Mouse (Mus musculus) embryonic facial prominence, embryonic 12.5 days (tissue): ENCODE data around the gene Rgs16. TPM values are rescaled to one million over a fixed set of nuclear protein-coding genes. Genes with fewer than 3 reads are reported as not detected.
A peak's percentile ranks its signal among the peaks of the same experiment; 100 is the strongest.

ENCODE experiments used
- ATAC-seq: fragments of 200-750 bp; cut with Nextera tagmentation; 2 replicates; pipeline ENCODE4 v1.8.0; 2017; ENCODE audit not compliant: insufficient number of reproducible peaks, insufficient read depth, low FRiP score, low TSS enrichment
- H3K27ac ChIP-seq: fragments of 300-500 bp; sonication (generic); 2 replicates; pipeline ENCODE4 v1.5.1; 2016; ENCODE audit warnings: mild to moderate bottlenecking
- H3K27me3 ChIP-seq: fragments of 300-500 bp; sonication (generic); 2 replicates; pipeline ENCODE4 v1.6.1; 2016; ENCODE audit warnings: mild to moderate bottlenecking, moderate library complexity
- H3K36me3 ChIP-seq: fragments of 300-500 bp; sonication (generic); 2 replicates; pipeline ENCODE4 v1.6.1; 2016; ENCODE audit warnings: mild to moderate bottlenecking
- H3K4me1 ChIP-seq: fragments of 300-500 bp; sonication (generic); 2 replicates; pipeline ENCODE4 v1.6.1; 2016
- H3K4me2 ChIP-seq: fragments of 300-500 bp; sonication (generic); replicated peaks from 2 replicates; pipeline ENCODE4 v1.6.1; 2016; ENCODE audit warnings: mild to moderate bottlenecking, moderate library complexity
- H3K4me3 ChIP-seq: fragments of 300-500 bp; sonication (generic); 2 replicates; pipeline ENCODE4 v1.5.1; 2016; ENCODE audit warnings: mild to moderate bottlenecking
- H3K9ac ChIP-seq: fragments of 300-500 bp; sonication (generic); 2 replicates; pipeline ENCODE4 v1.6.1; 2016; ENCODE audit warnings: mild to moderate bottlenecking, moderate library complexity
- H3K9me3 ChIP-seq: fragments of 300-500 bp; sonication (generic); 2 replicates; pipeline ENCODE4 v1.6.1; 2016; ENCODE audit warnings: mild to moderate bottlenecking, moderate library complexity
- WGBS: fragments of 180-500 bp; shearing (Covaris S2); methylation state at CpG from one replicate; pipeline ENCODE4 v1.1.7; 2016; 5-methylcytosine and 5-hydroxymethylcytosine counted together
- polyA plus RNA-seq: library from polyadenylated mRNA; unstranded; fragments of >200 nt; fragmentation: Nextera tagmentation; extraction: Ambion mirVana; gene quantifications from 2 replicates; pipeline ENCODE4 v1.2.1, GENCODE M21; 2016

Gene Rgs16
- polyA plus RNA-seq, 1 experiment from 2014 or later: 18.2 TPM

DNA sequence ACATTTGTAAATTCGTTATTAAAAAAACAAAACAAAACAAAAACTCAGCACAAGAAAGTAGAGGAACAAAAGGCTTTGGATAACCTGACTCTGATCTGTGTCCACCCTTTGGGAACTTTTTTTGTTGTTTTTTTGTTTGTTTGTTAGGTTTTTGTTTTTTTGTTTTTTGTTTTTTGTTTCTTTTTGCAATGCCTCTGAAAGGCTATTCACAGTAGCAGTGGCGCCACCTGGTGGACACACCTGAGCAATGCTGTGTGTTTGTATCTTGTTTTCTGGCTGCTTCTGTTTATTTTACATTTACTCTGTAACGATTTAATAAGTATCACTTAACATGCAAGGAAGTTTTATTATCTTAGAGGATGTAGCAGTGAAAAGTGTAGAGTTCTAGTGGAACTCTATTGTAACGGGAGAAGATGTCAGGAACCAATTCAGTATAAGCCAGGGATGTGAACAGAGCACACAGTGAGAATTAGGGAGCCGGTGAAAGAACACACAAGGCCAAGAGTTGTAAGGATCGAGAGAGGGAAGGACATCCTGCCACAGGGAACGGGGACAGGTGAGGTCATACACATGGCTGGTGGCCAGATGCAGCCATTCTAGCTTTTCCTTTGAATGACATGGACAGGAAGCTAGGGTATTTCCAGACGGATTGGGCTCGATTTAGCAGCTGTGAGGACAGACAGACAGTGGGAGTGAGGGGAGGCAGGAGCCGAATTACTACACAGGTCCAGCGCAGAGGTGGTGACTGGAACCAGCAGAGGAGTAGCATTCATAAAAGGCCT, 2.4 kb downstream of the Rgs16 start:
- Histone ChIP-seq H3K36me3 (no peaks in the 10 kb centered on the region), H3K4me1 (peaks cover 9% of the 10 kb centered on the region), H3K4me3 (no peak overlapping the region), H3K27me3 (peaks cover 31% of the 10 kb centered on the region), H3K4me2 (peak overlapping the region; percentile 76; the same call in 1 of the 2 replicates), H3K9ac (no peak overlapping the region), H3K9me3 (no peaks in the 10 kb centered on the region), H3K27ac (no peak overlapping the region)
- no peak for ATAC-seq
- WGBS: 54% methylated on average over 11 of the region's 11 CpGs

DNA sequence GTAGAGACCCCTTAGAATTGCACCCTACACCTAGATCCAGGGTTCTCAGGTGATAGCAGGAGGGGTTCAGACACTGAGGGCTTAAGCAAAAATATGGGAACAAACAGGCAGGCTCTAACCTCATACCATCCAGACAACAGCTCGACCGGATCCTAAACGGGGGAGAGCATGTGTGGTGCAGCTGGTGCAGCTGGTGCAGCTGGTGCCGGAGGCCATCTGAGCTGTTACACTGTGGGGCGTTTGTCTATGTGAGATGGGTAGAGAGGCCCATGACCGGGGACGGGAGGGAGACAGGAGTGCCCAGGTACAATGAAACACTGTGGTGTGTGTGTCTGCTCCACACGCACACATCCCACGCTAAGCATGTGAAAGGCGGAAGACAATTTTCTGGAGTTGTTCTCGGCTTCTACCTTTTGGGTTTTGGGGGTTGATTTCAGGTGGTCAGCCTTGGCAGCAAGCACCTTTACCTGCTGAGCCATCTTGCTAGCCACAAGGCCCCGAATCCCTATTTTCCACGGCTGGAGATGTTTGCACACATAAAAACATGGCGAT, 6.0 kb downstream of the Rgs16 start:
- peaks cover 4% of the 10 kb centered on the region; the same call in 1 of the 2 replicates for H3K4me1 ChIP-seq
- H3K27me3 ChIP-seq: peaks cover 8% of the 10 kb centered on the region
- WGBS: 72% methylated on average over 14 of the region's 14 CpGs
- H3K36me3 ChIP-seq: no peaks in the 10 kb centered on the region
- H3K9me3 ChIP-seq: no peaks in the 10 kb centered on the region
- no peak overlapping the region for H3K9ac ChIP-seq
- no peak; the same call in 1 of the 2 replicates for ATAC-seq
- H3K4me2 ChIP-seq: no peak overlapping the region
- H3K4me3 ChIP-seq: no peak overlapping the region
- H3K27ac ChIP-seq: no peak overlapping the region

GRCm38 (mm10) chr1:153746728-153747127, 6.6 kb downstream of the Rgs16 start:
- Histone ChIP-seq H3K4me2 (no peak overlapping the region), H3K4me3 (no peak overlapping the region), H3K9me3 (no peaks in the 10 kb centered on the region), H3K27me3 (peaks cover 4% of the 10 kb centered on the region; the same call in 1 of the 2 replicates), H3K27ac (no peak overlapping the region), H3K36me3 (no peaks in the 10 kb centered on the region), H3K9ac (no peak overlapping the region), H3K4me1 (peaks cover 5% of the 10 kb centered on the region; the same call in 1 of the 2 replicates)
- WGBS: 3% methylated on average over 12 of the region's 12 CpGs
- no peak for ATAC-seq

GRCm38 (mm10) chr1:153747861-153748530, 7.8 kb downstream of the Rgs16 start:
- no peak overlapping the region for H3K27ac ChIP-seq
- no peaks in the 10 kb centered on the region for H3K9me3 ChIP-seq
- no peaks in the 10 kb centered on the region for H3K27me3 ChIP-seq
- H3K4me1 ChIP-seq: peaks cover 9% of the 10 kb centered on the region; the same call in 1 of the 2 replicates
- 73% methylated on average over 12 of the region's 12 CpGs for WGBS
- no peak overlapping the region for H3K4me3 ChIP-seq
- H3K9ac ChIP-seq: no peak overlapping the region
- H3K36me3 ChIP-seq: no peaks in the 10 kb centered on the region
- ATAC-seq: no peak
- H3K4me2 ChIP-seq: no peak overlapping the region

DNA sequence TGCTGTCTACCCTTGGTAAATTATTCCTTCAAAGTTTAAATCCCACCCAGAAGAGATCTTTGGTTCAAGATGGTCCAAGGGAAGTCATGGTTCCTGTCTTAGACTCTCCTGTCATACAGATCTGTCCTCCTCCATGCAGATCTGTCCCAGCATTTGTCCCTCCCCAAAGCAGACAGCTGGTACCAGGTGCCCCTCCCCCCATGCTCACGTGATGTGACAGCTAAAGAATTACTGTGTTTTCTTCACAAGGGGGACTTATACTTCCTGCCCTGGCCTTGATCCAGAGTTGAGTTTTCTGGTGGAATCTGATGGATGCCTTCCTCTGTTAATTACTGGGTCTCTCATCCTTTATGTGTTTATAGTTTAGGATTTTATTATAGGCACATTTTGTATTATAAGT, 8.4 kb downstream of the Rgs16 start:
- H3K4me1 ChIP-seq: peaks cover 9% of the 10 kb centered on the region; the same call in 1 of the 2 replicates
- no peaks in the 10 kb centered on the region for H3K27me3 ChIP-seq
- H3K27ac ChIP-seq: no peak overlapping the region
- 4% methylated on average over 1 of the region's 1 CpGs for WGBS
- no peak overlapping the region for H3K4me2 ChIP-seq
- no peak for ATAC-seq
- H3K36me3 ChIP-seq: no peaks in the 10 kb centered on the region; the same call in 1 of the 2 replicates
- no peaks in the 10 kb centered on the region for H3K9me3 ChIP-seq
- H3K9ac ChIP-seq: no peak overlapping the region
- no peak overlapping the region for H3K4me3 ChIP-seq

DNA sequence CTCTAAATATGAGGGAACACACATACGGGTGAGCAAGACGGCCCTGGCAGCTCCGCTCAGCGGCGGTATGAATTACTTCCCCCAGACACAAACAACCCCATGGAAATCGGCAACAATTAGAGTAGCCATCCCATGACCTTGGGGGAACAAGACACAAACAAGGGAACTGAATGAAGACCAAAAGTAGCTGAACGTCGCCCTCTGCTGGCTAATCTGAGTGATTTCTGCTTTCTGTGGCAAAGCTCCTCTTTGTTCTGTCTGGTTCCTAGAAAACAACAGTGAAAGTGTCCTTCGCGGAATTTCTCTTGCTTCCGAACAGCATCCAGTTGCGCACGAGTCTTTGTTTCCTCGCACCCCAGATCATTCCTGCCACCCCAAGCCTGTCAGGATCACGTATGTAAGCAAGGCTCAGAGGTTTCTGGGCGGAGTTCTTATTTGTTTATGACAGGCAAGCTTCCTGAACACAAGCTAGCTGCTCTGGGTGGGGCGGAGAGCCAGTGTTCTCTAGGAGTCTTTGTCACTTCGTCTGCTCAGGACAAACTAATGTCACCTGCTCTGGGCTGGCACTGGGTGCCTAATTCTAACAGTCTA, 9.2 kb downstream of the Rgs16 start, which contains the start of gene Rnasel:
Gene Rnasel (plus strand): TSS at position 216 of the 591 bp plus-strand sequence.
- H3K4me1 ChIP-seq: peaks cover 9% of the 10 kb centered on the region; the same call in 1 of the 2 replicates
- H3K27me3 ChIP-seq: no peaks in the 10 kb centered on the region
- H3K4me2 ChIP-seq: peak within 1 kb of the TSS; percentile 54
- peak within 1 kb of the TSS; percentile 36; the same call in 1 of the 2 replicates for H3K27ac ChIP-seq
- peak within 1 kb of the TSS; percentile 61 for H3K9ac ChIP-seq
- H3K4me3 ChIP-seq: peak within 1 kb of the TSS; percentile 39
- 7% methylated on average over 18 of the region's 18 CpGs for WGBS
- H3K36me3 ChIP-seq: no peaks in the 10 kb centered on the region; the same call in 1 of the 2 replicates
- no peaks in the 10 kb centered on the region for H3K9me3 ChIP-seq
- ATAC-seq: peak; percentile 31; the same call in 1 of the 2 replicates

DNA sequence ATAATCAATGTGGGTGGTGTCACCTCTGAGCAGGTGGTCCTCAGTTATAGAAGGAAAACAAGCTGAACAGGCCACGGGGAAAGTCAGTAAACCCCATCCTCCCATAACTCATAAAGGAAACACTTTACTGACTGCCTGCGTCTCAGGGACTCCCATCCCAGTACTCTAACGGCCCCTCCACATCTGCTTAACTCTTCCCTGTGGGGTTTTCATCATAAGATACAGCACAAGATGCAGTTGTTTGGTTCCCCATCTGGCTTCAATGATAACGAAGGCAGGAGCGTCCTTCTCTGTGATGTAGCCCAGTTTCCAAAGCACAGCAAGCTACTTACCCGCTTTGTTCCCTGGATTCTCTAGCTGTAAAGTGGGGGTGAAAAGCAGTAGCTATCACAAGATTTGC, 9.9 kb downstream of the Rgs16 start:
- H3K4me1 ChIP-seq: peaks cover 9% of the 10 kb centered on the region; the same call in 1 of the 2 replicates
- no peaks in the 10 kb centered on the region; the same call in 1 of the 2 replicates for H3K36me3 ChIP-seq
- H3K4me2 ChIP-seq: peak overlapping the region; percentile 54
- ATAC-seq: no peak
- H3K27ac ChIP-seq: peak overlapping the region; percentile 36; the same call in 1 of the 2 replicates
- H3K9me3 ChIP-seq: no peaks in the 10 kb centered on the region
- no peaks in the 10 kb centered on the region for H3K27me3 ChIP-seq
- peak overlapping the region; percentile 61; the same call in 1 of the 2 replicates for H3K9ac ChIP-seq
- 46% methylated on average over 6 of the region's 6 CpGs for WGBS
- H3K4me3 ChIP-seq: peak overlapping the region; percentile 39

DNA sequence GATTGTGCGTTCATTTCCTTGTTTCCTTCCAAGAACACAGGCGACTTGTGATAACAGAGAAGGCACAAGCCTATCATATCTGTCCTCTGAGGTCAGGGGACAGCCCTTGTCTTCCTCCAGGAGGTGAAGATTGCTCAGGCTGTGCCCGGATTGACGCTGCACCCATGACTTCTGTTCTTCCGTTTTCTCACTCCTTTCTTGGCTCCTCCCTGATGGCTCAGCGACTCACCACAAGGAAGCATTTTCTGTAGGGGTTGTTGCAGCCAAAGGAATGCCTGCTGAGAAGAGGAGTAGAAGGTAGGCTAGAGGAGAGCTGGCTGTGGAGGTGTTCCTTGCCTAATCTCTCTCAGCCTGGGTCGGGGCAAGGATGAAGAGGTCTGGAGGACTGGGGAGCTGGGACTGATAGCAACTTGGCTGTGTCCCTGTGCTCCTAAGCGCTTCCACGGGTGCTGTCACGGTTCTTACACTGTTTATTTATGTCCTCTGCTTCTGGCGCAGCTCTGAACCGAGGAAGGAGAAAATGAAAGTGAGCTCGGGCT, 11.7 kb downstream of the Rgs16 start:
- no peak for ATAC-seq
- peaks cover 3% of the 10 kb centered on the region; the same call in 1 of the 2 replicates for H3K36me3 ChIP-seq
- H3K27me3 ChIP-seq: no peaks in the 10 kb centered on the region
- no peaks in the 10 kb centered on the region for H3K9me3 ChIP-seq
- 0 out of 2 replicates have a peak overlapping the region, but pooled peaks have one; percentile 6 for H3K4me3 ChIP-seq
- no peak overlapping the region for H3K9ac ChIP-seq
- no peak overlapping the region for H3K27ac ChIP-seq
- H3K4me2 ChIP-seq: peak overlapping the region; percentile 35
- 48% methylated on average over 13 of the region's 13 CpGs for WGBS
- peaks cover 9% of the 10 kb centered on the region; the same call in 1 of the 2 replicates for H3K4me1 ChIP-seq

DNA sequence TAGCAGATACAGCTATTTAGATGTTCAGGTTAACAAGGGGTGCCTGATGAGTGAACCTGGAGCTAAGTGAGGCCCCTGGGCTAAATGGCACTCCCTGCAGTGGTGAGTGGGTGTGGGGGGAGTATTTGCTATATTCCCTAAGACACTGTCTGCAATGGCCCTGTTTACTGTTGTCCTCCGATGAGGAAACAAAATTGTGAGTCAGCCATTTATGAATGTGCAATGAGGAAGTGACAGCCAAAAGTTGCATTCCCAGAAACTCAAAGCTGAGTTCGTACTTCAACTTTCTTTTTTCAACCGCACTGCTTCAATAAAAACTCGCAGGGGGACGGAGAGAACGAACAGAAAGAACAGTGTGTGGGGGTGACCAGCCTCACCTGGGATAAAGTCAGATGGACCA, 12.4 kb downstream of the Rgs16 start:
- Histone ChIP-seq H3K4me1 (peaks cover 9% of the 10 kb centered on the region; the same call in 1 of the 2 replicates), H3K27me3 (no peaks in the 10 kb centered on the region), H3K9me3 (no peaks in the 10 kb centered on the region), H3K4me3 (no peak overlapping the region), H3K9ac (no peak overlapping the region), H3K4me2 (no peak overlapping the region; the same call in 1 of the 2 replicates), H3K36me3 (peaks cover 3% of the 10 kb centered on the region; the same call in 1 of the 2 replicates), H3K27ac (no peak overlapping the region)
- ATAC-seq: no peak
- WGBS: 91% methylated on average over 6 of the region's 6 CpGs

- no peaks in the 10 kb centered on the region for H3K27me3 ChIP-seq
- WGBS: 80% methylated on average over 25 of the region's 25 CpGs
- H3K4me3 ChIP-seq: no peak overlapping the region
Measured at GRCm38 (mm10) chr1:153753725-153754464, 13.7 kb downstream of the Rgs16 start.

More at GRCm38 (mm10) chr1:153753725-153754464, 13.7 kb downstream of the Rgs16 start:
- Histone ChIP-seq H3K27ac (no peak overlapping the region), H3K4me2 (no peak overlapping the region), H3K9ac (no peak overlapping the region), H3K9me3 (no peaks in the 10 kb centered on the region), H3K4me1 (peaks cover 8% of the 10 kb centered on the region; the same call in 1 of the 2 replicates), H3K36me3 (peaks cover 3% of the 10 kb centered on the region; the same call in 1 of the 2 replicates)
- no peak for ATAC-seq
